Mouse (Mus musculus) stomach, embryonic 14.5 days (tissue): Measurements from ENCODE around the gene Socs1. TPM values are rescaled to one million over a fixed set of nuclear protein-coding genes. Genes with fewer than 3 reads are reported as not detected.

Experiments
- polyA plus RNA-seq: library from polyadenylated mRNA; unstranded; fragments of >200 nt; fragmentation: Nextera tagmentation; extraction: Ambion mirVana; gene quantifications from 2 replicates; pipeline ENCODE4 v1.2.1, GENCODE M21; 2014

Gene Socs1
- polyA plus RNA-seq, 1 experiment from 2014 or later, result 11.4 TPM

Other genes starting within 250 kb of the Socs1 start
- 25.9 and 28.6 TPM in 2 replicates for gene Dexi, start 242.5 kb downstream of the Socs1 start, polyA plus RNA-seq
- 36.1 and 38.9 TPM in 2 replicates for gene Clec16a, start 240.2 kb downstream of the Socs1 start, polyA plus RNA-seq
- gene Tnp2, start 3.1 kb upstream of the Socs1 start, polyA plus RNA-seq, result not detected in 2 replicates
- gene Prm3, start 5.4 kb upstream of the Socs1 start, polyA plus RNA-seq, result not detected in 2 replicates
- gene Prm2, start 10.6 kb upstream of the Socs1 start, polyA plus RNA-seq, result not detected in 2 replicates
- not detected in 2 replicates for gene Prm1, start 20.3 kb upstream of the Socs1 start, polyA plus RNA-seq
- gene Gm11172, start 27.4 kb upstream of the Socs1 start, polyA plus RNA-seq, result not detected in 2 replicates
- 4.6 and 5.1 TPM in 2 replicates for gene Rmi2, start 49.5 kb upstream of the Socs1 start, polyA plus RNA-seq